Mouse (Mus musculus): ENCODE results near the gene Prrg2.
"Not testable (repeated sequence)": the region's sequence is repeated elsewhere in the genome, so short reads cannot be mapped to it uniquely, and the experiment has no call there.

- 0 out of 2 replicates have a peak, but pooled peaks have one; percentile 6 for TF ChIP-seq CTCF (IDR thresholded peaks at IDR 0.05; ENCODE audit: control insufficient read depth, insufficient read depth, low read length)
- not testable (repeated sequence) for TF ChIP-seq POLR2A (IDR thresholded peaks at IDR 0.05; ENCODE audit: borderline replicate concordance, control insufficient read depth, low read depth, low read length)
These were observed 38.8 kb downstream of the Prrg2 start for GRCm38 (mm10) chr7:45023711-45024110.
